Mouse (Mus musculus) subcutaneous adipose tissue, adult 2 months (tissue): ENCODE data around the gene Gm11596. TPM values are rescaled to one million over a fixed set of nuclear protein-coding genes. Genes with fewer than 3 reads are reported as not detected.

ENCODE experiments used
- polyA plus RNA-seq: library from polyadenylated mRNA; depleted of rRNA; stranded (reverse); fragments of >200 nt; gene quantifications from 2 replicates; pipeline ENCODE4 v1.2.3, GENCODE M21; 2012; ENCODE audit warnings: low replicate concordance; rRNA removed

Gm11596 gene
- polyA plus RNA-seq: not detected in 2 replicates

DNA sequence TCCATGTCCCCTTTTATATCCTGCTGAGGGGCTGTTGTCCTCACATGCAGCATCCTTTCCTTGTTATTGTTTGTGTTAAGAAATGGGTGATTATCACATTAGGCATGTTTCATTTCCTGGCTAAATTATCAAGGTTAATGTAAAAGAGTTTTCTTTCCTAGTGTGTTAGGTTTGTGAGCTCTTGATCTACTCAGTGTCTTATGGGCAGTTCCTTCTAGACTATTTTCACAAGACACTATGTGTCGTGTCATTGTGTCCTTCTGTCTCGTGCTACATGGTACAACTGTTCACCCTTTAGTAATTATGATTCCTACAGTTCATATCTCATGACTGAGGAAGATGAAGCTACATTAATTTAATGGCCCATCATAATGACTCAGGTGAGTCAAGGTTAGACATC lies at the start of gene Gm11596:
TSS of gene Gm11596 (minus strand) at position 101 of the 400 bp plus-strand sequence.

DNA sequence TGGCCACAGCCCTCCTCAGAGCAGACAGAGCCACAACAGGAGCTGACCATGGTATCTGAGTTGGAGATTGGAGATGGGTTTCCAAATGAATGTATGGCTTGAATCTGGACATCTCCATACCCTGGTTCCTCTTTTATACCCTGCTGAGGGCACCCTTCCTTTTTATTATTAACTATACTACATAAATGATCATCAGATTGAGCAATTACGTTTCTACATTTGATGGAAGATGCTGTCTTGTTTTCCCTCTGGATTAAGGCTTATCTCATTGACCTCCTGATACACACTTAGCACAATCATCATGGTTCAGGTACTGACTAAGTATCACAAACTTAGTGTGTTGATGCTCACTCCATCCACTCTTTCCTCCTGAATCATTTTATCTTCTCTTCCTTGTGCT lies 44.7 kb upstream of the Gm11596 start, which contains the start of gene 2300003K06Rik:
TSS of gene 2300003K06Rik (minus strand) at position 101 of the 400 bp plus-strand sequence.

DNA sequence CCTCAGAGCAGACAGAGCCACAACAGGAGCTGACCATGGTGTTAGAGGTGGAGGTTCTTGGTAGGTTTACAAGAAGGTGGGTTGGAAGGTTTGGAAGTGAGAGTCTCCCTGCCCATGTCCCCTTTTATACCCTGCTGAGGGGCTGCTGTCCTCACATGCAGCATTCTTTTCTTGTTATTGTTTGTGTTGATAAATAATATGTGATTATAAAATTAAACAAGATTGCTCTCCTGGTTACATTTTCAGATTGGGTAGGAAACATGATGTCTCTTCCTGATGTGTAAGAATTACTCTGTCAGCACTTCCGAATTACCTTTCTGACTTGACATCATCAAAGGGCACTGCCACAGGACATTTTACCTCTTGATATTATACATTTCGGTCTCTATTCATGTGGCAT lies 22.3 kb upstream of the Gm11596 start, which contains the start of gene Gm11564:
TSS of gene Gm11564 (minus strand) at position 101 of the 400 bp plus-strand sequence.

DNA sequence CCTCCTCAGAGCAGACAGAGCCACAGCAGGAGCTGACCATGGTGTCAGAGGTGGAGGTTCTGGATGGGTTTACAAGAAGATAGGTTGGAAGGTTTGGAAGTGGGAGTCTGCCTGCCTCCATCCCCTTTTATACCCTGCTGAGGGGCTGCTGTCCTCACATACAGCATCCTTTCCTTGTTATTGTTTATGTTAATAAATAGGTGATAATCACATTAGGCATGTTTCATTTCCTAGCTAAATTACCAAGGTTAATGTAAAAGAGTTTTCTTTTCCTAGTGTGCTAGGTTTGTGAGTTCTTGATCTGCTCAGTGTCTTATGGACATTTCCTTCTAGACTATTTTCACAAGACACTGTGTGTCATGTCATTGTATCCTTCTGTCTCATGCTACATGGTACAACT lies 16.5 kb upstream of the Gm11596 start, which contains the start of gene Krtap4-13:
TSS of gene Krtap4-13 (minus strand) at position 101 of the 400 bp plus-strand sequence.

DNA sequence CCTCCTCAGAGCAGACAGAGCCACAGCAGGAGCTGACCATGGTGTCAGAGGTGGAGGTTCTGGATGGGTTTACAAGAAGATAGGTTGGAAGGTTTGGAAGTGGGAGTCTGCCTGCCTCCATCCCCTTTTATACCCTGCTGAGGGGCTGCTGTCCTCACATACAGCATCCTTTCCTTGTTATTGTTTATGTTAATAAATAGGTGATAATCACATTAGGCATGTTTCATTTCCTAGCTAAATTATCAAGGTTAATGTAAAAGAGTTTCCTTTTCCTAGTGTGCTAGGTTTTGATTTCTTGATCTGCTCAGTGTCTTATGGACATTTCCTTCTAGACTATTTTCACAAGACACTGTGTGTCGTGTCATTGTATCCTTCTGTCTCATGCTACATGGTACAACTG lies 11.1 kb upstream of the Gm11596 start, which contains the start of gene Gm11554:
TSS of gene Gm11554 (minus strand) at position 101 of the 400 bp plus-strand sequence.

DNA sequence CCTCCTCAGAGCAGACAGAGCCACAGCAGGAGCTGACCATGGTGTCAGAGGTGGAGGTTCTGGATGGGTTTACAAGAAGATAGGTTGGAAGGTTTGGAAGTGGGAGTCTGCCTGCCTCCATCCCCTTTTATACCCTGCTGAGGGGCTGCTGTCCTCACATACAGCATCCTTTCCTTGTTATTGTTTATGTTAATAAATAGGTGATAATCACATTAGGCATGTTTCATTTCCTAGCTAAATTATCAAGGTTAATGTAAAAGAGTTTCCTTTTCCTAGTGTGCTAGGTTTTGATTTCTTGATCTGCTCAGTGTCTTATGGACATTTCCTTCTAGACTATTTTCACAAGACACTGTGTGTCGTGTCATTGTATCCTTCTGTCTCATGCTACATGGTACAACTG lies 5.6 kb upstream of the Gm11596 start, which contains the start of gene Gm11569:
TSS of gene Gm11569 (minus strand) at position 101 of the 400 bp plus-strand sequence.

DNA sequence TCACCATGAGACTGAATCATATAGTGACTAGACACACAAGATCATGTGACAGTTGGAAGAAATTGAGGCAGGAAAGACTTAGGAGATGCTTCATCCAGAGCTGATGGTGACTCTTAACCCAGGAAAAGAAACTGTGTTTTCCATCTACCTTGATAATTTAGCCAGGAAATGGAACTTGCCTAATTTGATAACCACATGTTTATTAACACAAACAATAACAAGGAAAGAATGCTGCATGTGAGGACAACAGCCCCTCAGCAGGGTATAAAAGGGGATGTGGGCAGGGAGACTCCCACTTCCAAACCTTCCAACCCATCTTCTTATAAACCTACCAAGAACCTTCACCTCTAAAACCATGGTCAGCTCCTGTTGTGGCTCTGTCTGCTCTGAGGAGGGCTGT lies 8.4 kb downstream of the Gm11596 start, which contains the start of gene Krtap4-9:
TSS of gene Krtap4-9 (plus strand) at position 301 of the 400 bp plus-strand sequence.

DNA sequence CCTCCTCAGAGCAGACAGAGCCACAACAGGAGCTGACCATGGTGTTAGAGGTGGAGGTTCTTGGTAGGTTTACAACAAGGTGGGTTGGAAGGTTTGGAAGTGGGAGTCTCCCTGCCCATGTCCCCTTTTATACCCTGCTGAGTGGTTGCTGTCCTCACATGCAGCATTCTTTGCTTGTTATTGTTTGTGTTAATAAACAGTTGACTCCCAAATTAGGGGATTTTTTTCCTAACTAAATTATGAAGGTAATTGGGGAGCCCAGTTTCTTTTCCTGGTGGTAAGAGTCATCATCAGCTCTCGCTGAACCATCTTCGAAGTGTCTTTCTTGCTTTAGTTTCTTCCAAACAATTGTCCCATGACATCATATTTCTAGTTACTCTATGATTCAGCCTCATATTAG lies 12.7 kb downstream of the Gm11596 start, which contains the start of gene Krtap4-8:
TSS of gene Krtap4-8 (minus strand) at position 101 of the 400 bp plus-strand sequence.

DNA sequence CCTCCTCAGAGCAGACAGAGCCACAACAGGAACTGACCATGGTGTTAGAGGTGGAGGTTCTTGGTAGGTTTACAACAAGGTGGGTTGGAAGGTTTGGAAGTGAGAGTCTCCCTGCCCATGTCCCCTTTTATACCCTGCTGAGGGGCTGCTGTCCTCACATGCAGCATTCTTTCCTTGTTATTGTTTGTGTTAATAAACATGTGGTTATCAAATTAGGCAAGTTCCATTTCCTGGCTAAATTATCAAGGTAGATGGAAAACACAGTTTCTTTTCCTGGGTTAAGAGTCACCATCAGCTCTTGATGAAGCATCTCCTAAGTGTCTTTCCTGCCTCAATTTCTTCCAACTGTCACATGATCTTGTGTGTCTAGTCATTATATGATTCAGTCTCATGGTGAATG lies 20.5 kb downstream of the Gm11596 start, which contains the start of gene Gm11595:
TSS of gene Gm11595 (minus strand) at position 101 of the 400 bp plus-strand sequence.

Other genes starting within 250 kb of the Gm11596 start
- gene Krtap3-3, start 242.6 kb downstream of the Gm11596 start, polyA plus RNA-seq: not detected in 2 replicates
- gene Krtap3-2, start 236.6 kb downstream of the Gm11596 start, polyA plus RNA-seq: not detected in 2 replicates
- gene Gm11939, start 234.0 kb downstream of the Gm11596 start, polyA plus RNA-seq: not detected in 2 replicates
- gene Krtap3-1, start 226.8 kb downstream of the Gm11596 start, polyA plus RNA-seq: not detected in 2 replicates
- not detected in 2 replicates for gene Krtap1-5, start 212.5 kb downstream of the Gm11596 start, polyA plus RNA-seq
- not detected in 2 replicates for gene Krtap1-4, start 209.8 kb downstream of the Gm11596 start, polyA plus RNA-seq
- gene Krtap1-3, start 202.1 kb downstream of the Gm11596 start, polyA plus RNA-seq: not detected in 2 replicates
- gene Krtap9-3, start 195.4 kb downstream of the Gm11596 start, polyA plus RNA-seq: not detected in 2 replicates
- gene Gm11938, start 190.2 kb downstream of the Gm11596 start, polyA plus RNA-seq: not detected in 2 replicates
- not detected in 2 replicates for gene Gm11937, start 183.3 kb downstream of the Gm11596 start, polyA plus RNA-seq
- gene Krtap2-4, start 178.6 kb downstream of the Gm11596 start, polyA plus RNA-seq: not detected in 2 replicates
- gene Gm11562, start 173.0 kb downstream of the Gm11596 start, polyA plus RNA-seq: not detected in 2 replicates
- not detected in 2 replicates for gene Krtap4-1, start 165.2 kb downstream of the Gm11596 start, polyA plus RNA-seq
- not detected in 2 replicates for gene Krtap4-2, start 158.4 kb downstream of the Gm11596 start, polyA plus RNA-seq
- gene Krtap4-7, start 149.4 kb downstream of the Gm11596 start, polyA plus RNA-seq: not detected in 2 replicates
- gene Gm11555, start 143.2 kb downstream of the Gm11596 start, polyA plus RNA-seq: not detected in 2 replicates
- not detected in 2 replicates for gene Gm11563, start 134.5 kb downstream of the Gm11596 start, polyA plus RNA-seq
- gene Krtap4-6, start 127.5 kb downstream of the Gm11596 start, polyA plus RNA-seq: not detected in 2 replicates
- not detected in 2 replicates for gene Gm14190, start 102.7 kb downstream of the Gm11596 start, polyA plus RNA-seq
- not detected in 2 replicates for gene Gm14180, start 59.2 kb downstream of the Gm11596 start, polyA plus RNA-seq
- gene Gm11595, start 20.6 kb downstream of the Gm11596 start, polyA plus RNA-seq: not detected in 2 replicates
- gene Krtap4-8, start 12.8 kb downstream of the Gm11596 start, polyA plus RNA-seq: not detected in 2 replicates
- gene Krtap4-9, start 8.3 kb downstream of the Gm11596 start, polyA plus RNA-seq: not detected in 2 replicates
- not detected in 2 replicates for gene Gm11569, start 5.5 kb upstream of the Gm11596 start, polyA plus RNA-seq
- gene Gm11554, start 11.0 kb upstream of the Gm11596 start, polyA plus RNA-seq: not detected in 2 replicates
- not detected in 2 replicates for gene Krtap4-13, start 16.4 kb upstream of the Gm11596 start, polyA plus RNA-seq
- not detected in 2 replicates for gene Gm11564, start 22.2 kb upstream of the Gm11596 start, polyA plus RNA-seq
- not detected in 2 replicates for gene 2300003K06Rik, start 44.6 kb upstream of the Gm11596 start, polyA plus RNA-seq
- gene Krtap4-16, start 58.1 kb upstream of the Gm11596 start, polyA plus RNA-seq: not detected in 2 replicates
- gene Gm11568, start 64.5 kb upstream of the Gm11596 start, polyA plus RNA-seq: not detected in 2 replicates
- gene Gm11559, start 71.0 kb upstream of the Gm11596 start, polyA plus RNA-seq: not detected in 2 replicates
- gene Krtap9-1, start 79.9 kb upstream of the Gm11596 start, polyA plus RNA-seq: not detected in 2 replicates
- gene Gm11567, start 85.7 kb upstream of the Gm11596 start, polyA plus RNA-seq: not detected in 2 replicates
- gene Krtap31-1, start 114.5 kb upstream of the Gm11596 start, polyA plus RNA-seq: not detected in 2 replicates
- not detected in 2 replicates for gene Gm11565, start 121.3 kb upstream of the Gm11596 start, polyA plus RNA-seq
- gene Krtap31-2, start 142.8 kb upstream of the Gm11596 start, polyA plus RNA-seq: not detected in 2 replicates
- gene Krtap9-5, start 155.0 kb upstream of the Gm11596 start, polyA plus RNA-seq: not detected in 2 replicates
- gene Krtap29-1, start 185.6 kb upstream of the Gm11596 start, polyA plus RNA-seq: not detected in 2 replicates
- not detected in 2 replicates for gene Krtap16-1, start 193.1 kb upstream of the Gm11596 start, polyA plus RNA-seq
- 2.2 TPM in 1 of 2 replicates, not detected in the other for gene Krtap17-1, start 200.5 kb upstream of the Gm11596 start, polyA plus RNA-seq
- 0.06 TPM in 2 replicates for gene Krt33a, start 222.7 kb upstream of the Gm11596 start, polyA plus RNA-seq
- not detected in 2 replicates for gene Krt33b, start 236.4 kb upstream of the Gm11596 start, polyA plus RNA-seq
- gene Krt34, start 248.1 kb upstream of the Gm11596 start, polyA plus RNA-seq: not detected in 2 replicates